ENCODE assay signal across 8 mouse cellular contexts in the genomic region with DNA sequence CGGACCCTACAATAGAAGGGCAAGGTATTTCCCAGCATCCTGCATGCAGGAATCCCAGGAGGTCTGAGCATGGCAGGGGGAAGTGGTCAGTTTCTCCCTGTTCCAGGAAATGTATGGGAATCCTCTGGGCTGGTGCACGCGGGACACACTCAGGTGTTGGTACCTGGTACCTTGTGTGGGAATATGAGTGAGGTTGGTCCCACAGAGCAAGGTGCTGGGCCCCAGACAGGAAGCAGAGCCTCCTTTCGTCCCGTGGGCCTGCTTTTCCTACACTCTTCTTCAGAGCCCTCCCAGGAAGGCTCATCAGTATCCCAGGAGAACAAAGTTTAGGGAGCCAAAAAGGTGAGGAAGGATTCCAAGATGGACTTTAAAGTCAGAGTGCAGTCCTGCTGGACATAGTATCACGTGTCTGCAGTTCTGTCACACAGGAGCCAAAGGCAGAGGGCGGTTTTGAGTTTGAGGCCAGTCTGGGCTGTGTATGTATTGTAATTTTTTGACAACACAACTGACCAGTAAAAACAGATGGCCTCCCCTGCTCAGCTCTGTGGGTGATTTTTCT. TPM values are rescaled to one million over a fixed set of nuclear protein-coding genes. Genes with fewer than 3 reads are reported as not detected.
DNase-seq lines count a peak whose midpoint lies in the region; ATAC-seq and TF ChIP-seq lines count a peak whose summit lies in the region.

No protein-coding gene starts in this region.

- H3K27ac ChIP-seq in testis, adult 2 months (ENCODE audit: control insufficient read depth, insufficient read depth, low read depth, low read length): no peak overlapping the region
- no peak overlapping the region for H3K27ac ChIP-seq in liver, embryonic 11.5 days (ENCODE audit: low read depth, low read length)
- H3K27ac ChIP-seq in stomach, embryonic 16.5 days (ENCODE audit: low read length): no peak overlapping the region

- no peaks in the 10 kb centered on the region for H3K36me3 ChIP-seq in testis, adult 2 months (ENCODE audit: control insufficient read depth, insufficient read depth, low read length)
- no peaks in the 10 kb centered on the region for H3K36me3 ChIP-seq in liver, embryonic 11.5 days (ENCODE audit: control insufficient read depth, insufficient read depth, low read length)
- H3K36me3 ChIP-seq in stomach, embryonic 16.5 days (ENCODE audit: control insufficient read depth, insufficient read depth, low read length): no peaks in the 10 kb centered on the region

- H3K9ac ChIP-seq in liver, embryonic 11.5 days (ENCODE audit: low read depth, low read length): no peak overlapping the region
- peak overlapping the region; percentile 84; the same call in 1 of the 2 replicates for H3K9ac ChIP-seq in stomach, embryonic 16.5 days (ENCODE audit: low read length)

- peak; percentile 93 for DNase-seq in heart, adult 11 months
- no peak for DNase-seq in heart, adult 8-10 months (ENCODE audit: low spot score)
- DNase-seq in testis, postnatal 14 days (ENCODE audit: low spot score): no peak
- no peak for DNase-seq in liver, embryonic 11.5 days (ENCODE audit: low spot score)
- DNase-seq in right cerebral cortex, postnatal 25 days: no peak
- no peak for DNase-seq in adrenal gland, postnatal 36 days

- TF ChIP-seq CTCF in testis, adult 2 months (IDR thresholded peaks at IDR 0.05; ENCODE audit: control insufficient read depth, insufficient read depth, insufficient replicate concordance, low read depth, low read length): no peak

- WGBS in liver, embryonic 11.5 days: 72% methylated on average over 7 of the region's 7 CpGs
- WGBS in stomach, embryonic 16.5 days: 73% methylated on average over 7 of the region's 7 CpGs

- peaks cover 3% of the 10 kb centered on the region; the same call in 1 of the 2 replicates for H3K27me3 ChIP-seq in testis, adult 2 months (ENCODE audit: control insufficient read depth, insufficient read depth, low read length)
- peaks cover 2% of the 10 kb centered on the region; the same call in 1 of the 2 replicates for H3K27me3 ChIP-seq in liver, embryonic 11.5 days (replicated peaks; ENCODE audit: control insufficient read depth, insufficient read depth, low read length)
- H3K27me3 ChIP-seq in stomach, embryonic 16.5 days (ENCODE audit: control insufficient read depth, insufficient read depth, low read length): no peaks in the 10 kb centered on the region

- TF ChIP-seq POLR2A in testis, adult 2 months (IDR thresholded peaks at IDR 0.05; ENCODE audit: control insufficient read depth, low read depth, low read length): no peak

- H3K9me3 ChIP-seq in liver, embryonic 11.5 days (ENCODE audit: control insufficient read depth, low read length): no peaks in the 10 kb centered on the region
- no peaks in the 10 kb centered on the region for H3K9me3 ChIP-seq in stomach, embryonic 16.5 days (replicated peaks; ENCODE audit: control insufficient read depth, low read length)

- peak overlapping the region; percentile 89 for H3K4me2 ChIP-seq in liver, embryonic 11.5 days
- H3K4me2 ChIP-seq in stomach, embryonic 16.5 days (ENCODE audit: low read depth, low read length): peak overlapping the region; percentile 95

- peak overlapping the region; percentile 85 for H3K4me3 ChIP-seq in testis, adult 2 months (ENCODE audit: control insufficient read depth, low read depth, low read length)
- peak overlapping the region; percentile 83 for H3K4me3 ChIP-seq in liver, embryonic 11.5 days (ENCODE audit: low read depth, low read length)
- peak overlapping the region; percentile 76 for H3K4me3 ChIP-seq in stomach, embryonic 16.5 days (replicated peaks; ENCODE audit: low read length)

- H3K4me1 ChIP-seq in testis, adult 2 months (ENCODE audit: control insufficient read depth, insufficient read depth, low read length): no peaks in the 10 kb centered on the region; the same call in none of the 2 replicates
- peaks cover 14% of the 10 kb centered on the region for H3K4me1 ChIP-seq in liver, embryonic 11.5 days (replicated peaks; ENCODE audit: control insufficient read depth, insufficient read depth, low read length)
- H3K4me1 ChIP-seq in stomach, embryonic 16.5 days (ENCODE audit: control insufficient read depth, insufficient read depth, low read length): peaks cover 11% of the 10 kb centered on the region

- no peak for ATAC-seq in liver, embryonic 11.5 days (replicated peaks; ENCODE audit: low FRiP score)
- ATAC-seq in stomach, embryonic 16.5 days (ENCODE audit: insufficient read depth, low FRiP score): no peak

RNA-seq across cellular contexts. Expression of gene Ttc7, which starts 1.9 kb away (rescaled TPM):
- total RNA-seq in heart, adult 8-10 months (2022): 10 to 100 TPM; 19.2 to 31.4 (median 26.0) TPM
- 71.5 and 89.3 TPM in 2 replicates for polyA plus RNA-seq in testis, adult 2 months (2012; rRNA removed)
- 14.1 and 14.3 TPM in 2 replicates for polyA plus RNA-seq in liver, embryonic 11.5 days (2014; fragmentation: Nextera tagmentation; extraction: Ambion mirVana)
- 10.7 and 11.1 TPM in 2 replicates for polyA plus RNA-seq in stomach, embryonic 16.5 days (2015; fragmentation: Nextera tagmentation; extraction: Ambion mirVana)
- 10 to 100 TPM in 1 of 2 experiments, 1 to 10 TPM in 1; 9.5 to 14.3 TPM for total RNA-seq in adrenal gland, postnatal 36 days (2021)

RNA-seq across cellular contexts. Expression of gene Mcfd2, which starts 18.8 kb away (rescaled TPM):
- total RNA-seq in heart, adult 8-10 months (2022): 10 to 100 TPM; 56.1 to 70.7 (median 59.8) TPM
- 34.0 and 40.4 TPM in 2 replicates for polyA plus RNA-seq in testis, adult 2 months (2012; rRNA removed)
- polyA plus RNA-seq in liver, embryonic 11.5 days (2014; fragmentation: Nextera tagmentation; extraction: Ambion mirVana): 71.9 and 76.9 TPM in 2 replicates
- polyA plus RNA-seq in stomach, embryonic 16.5 days (2015; fragmentation: Nextera tagmentation; extraction: Ambion mirVana): 132 and 136 TPM in 2 replicates
- 100 to 1,000 TPM; 256 to 285 TPM for total RNA-seq in adrenal gland, postnatal 36 days (2021)
